Mouse (Mus musculus) liver, adult 2 months (tissue): Measurements from ENCODE around the gene Urad.

ENCODE experiments used
- CTCF ChIP-seq: fragments of 200-500 bp; IDR thresholded peaks from 2 replicates; pipeline ENCODE4 v1.5.1; 2011; ENCODE audit warnings: low read depth, low read length, control low read depth
- POLR2A ChIP-seq: fragments of 200-500 bp; IDR thresholded peaks from 2 replicates; pipeline ENCODE4 v1.6.1; 2011; ENCODE audit warnings: low read length, control low read depth; ENCODE audit not compliant: insufficient read depth; ENCODE audit errors: extremely low read depth

GRCm38 (mm10) chr5:147325931-147326330 lies 3.7 kb upstream of the Urad start:
- TF ChIP-seq CTCF (no peak), POLR2A (no peak)
